Mouse (Mus musculus): Measurements from ENCODE around the gene Lgals2. TPM values are rescaled to one million over a fixed set of nuclear protein-coding genes. Genes with fewer than 3 reads are reported as not detected.

The Lgals2 gene
- 2.3 TPM for polyA plus RNA-seq (2014; fragmentation: Illumina TruSeq; extraction: RNeasy Lipid Tissue Mini Kit (QIAGEN cat#74804))

GRCm38 (mm10) chr15:78855303-78855965, at the start of gene Lgals2:
TSS of gene Lgals2 (minus strand) at chr15:78855529.

GRCm38 (mm10) chr15:78899740-78900584, 44.6 kb upstream of the Lgals2 start, which contains the start of gene Sh3bp1:
TSS of gene Sh3bp1 (plus strand) at chr15:78899768.

GRCm38 (mm10) chr15:78899409-78899739, 44.0 kb upstream of the Lgals2 start, which contains the start of gene Gm49510:
TSS of gene Gm49510 (plus strand) at chr15:78899667.

GRCm38 (mm10) chr15:78876991-78877809, 21.9 kb upstream of the Lgals2 start, which contains the start of gene Gga1:
TSS of gene Gga1 (plus strand) at chr15:78877190.

GRCm38 (mm10) chr15:78842371-78843163, 12.8 kb downstream of the Lgals2 start, which contains the start of gene Cdc42ep1:
TSS of gene Cdc42ep1 (plus strand) at chr15:78842624.

GRCm38 (mm10) chr15:78802776-78803391, 52.4 kb downstream of the Lgals2 start, which contains the start of gene Card10:
TSS of gene Card10 (minus strand) at chr15:78803042.

Other genes with a start within 250 kb of the Lgals2 start
- not detected for gene Elfn2, start 136.8 kb downstream of the Lgals2 start, polyA plus RNA-seq (2014; fragmentation: Illumina TruSeq; extraction: RNeasy Lipid Tissue Mini Kit (QIAGEN cat#74804))
- gene Mfng, start 82.1 kb downstream of the Lgals2 start, polyA plus RNA-seq (2014; fragmentation: Illumina TruSeq; extraction: RNeasy Lipid Tissue Mini Kit (QIAGEN cat#74804)): 0.91 TPM
- 0.14 TPM for gene Card10, start 52.5 kb downstream of the Lgals2 start, polyA plus RNA-seq (2014; fragmentation: Illumina TruSeq; extraction: RNeasy Lipid Tissue Mini Kit (QIAGEN cat#74804))
- not detected for gene Cdc42ep1, start 12.9 kb downstream of the Lgals2 start, polyA plus RNA-seq (2014; fragmentation: Illumina TruSeq; extraction: RNeasy Lipid Tissue Mini Kit (QIAGEN cat#74804))
- not detected for gene Gga1, start 21.7 kb upstream of the Lgals2 start, polyA plus RNA-seq (2014; fragmentation: Illumina TruSeq; extraction: RNeasy Lipid Tissue Mini Kit (QIAGEN cat#74804))
- not detected for gene Gm49510, start 44.1 kb upstream of the Lgals2 start, polyA plus RNA-seq (2014; fragmentation: Illumina TruSeq; extraction: RNeasy Lipid Tissue Mini Kit (QIAGEN cat#74804))
- gene Sh3bp1, start 44.2 kb upstream of the Lgals2 start, polyA plus RNA-seq (2014; fragmentation: Illumina TruSeq; extraction: RNeasy Lipid Tissue Mini Kit (QIAGEN cat#74804)): 0.43 TPM
- 0.68 TPM for gene Pdxp, start 58.4 kb upstream of the Lgals2 start, polyA plus RNA-seq (2014; fragmentation: Illumina TruSeq; extraction: RNeasy Lipid Tissue Mini Kit (QIAGEN cat#74804))
- 1.5 TPM for gene Lgals1, start 71.2 kb upstream of the Lgals2 start, polyA plus RNA-seq (2014; fragmentation: Illumina TruSeq; extraction: RNeasy Lipid Tissue Mini Kit (QIAGEN cat#74804))
- 3.5 TPM for gene Nol12, start 79.4 kb upstream of the Lgals2 start, polyA plus RNA-seq (2014; fragmentation: Illumina TruSeq; extraction: RNeasy Lipid Tissue Mini Kit (QIAGEN cat#74804))
- gene Triobp, start 92.2 kb upstream of the Lgals2 start, polyA plus RNA-seq (2014; fragmentation: Illumina TruSeq; extraction: RNeasy Lipid Tissue Mini Kit (QIAGEN cat#74804)): 2.4 TPM
- 118 TPM for gene H1f0, start 172.9 kb upstream of the Lgals2 start, polyA plus RNA-seq (2014; fragmentation: Illumina TruSeq; extraction: RNeasy Lipid Tissue Mini Kit (QIAGEN cat#74804))
- not detected for gene Galr3, start 186.4 kb upstream of the Lgals2 start, polyA plus RNA-seq (2014; fragmentation: Illumina TruSeq; extraction: RNeasy Lipid Tissue Mini Kit (QIAGEN cat#74804))
- 1.00 TPM for gene Ankrd54, start 207.4 kb upstream of the Lgals2 start, polyA plus RNA-seq (2014; fragmentation: Illumina TruSeq; extraction: RNeasy Lipid Tissue Mini Kit (QIAGEN cat#74804))
- gene Eif3l, start 219.7 kb upstream of the Lgals2 start, polyA plus RNA-seq (2014; fragmentation: Illumina TruSeq; extraction: RNeasy Lipid Tissue Mini Kit (QIAGEN cat#74804)): 118 TPM